Mouse (Mus musculus): Measurements from ENCODE around the gene Ipo8. TPM values are rescaled to one million over a fixed set of nuclear protein-coding genes. Genes with fewer than 3 reads are reported as not detected.

Ipo8 gene
- 10 to 100 TPM; 28.3 to 30.1 TPM for total RNA-seq (2021)

- DNase-seq (ENCODE audit: extremely low spot score in 1 of 2, low spot score in 2 of 2), result peak; percentile 94
- intact Hi-C loops (cut with DNase I), result no loop called here
Measured at GRCm38 (mm10) chr6:148830748-148831727, at the start of gene Ipo8. TSS of gene Ipo8 (minus strand) at chr6:148831467.

GRCm38 (mm10) chr6:148873911-148874310 lies 42.6 kb upstream of the Ipo8 start:
- intact Hi-C loops (cut with DNase I), result no loop called here
- DNase-seq (ENCODE audit: extremely low spot score in 1 of 2, low spot score in 2 of 2), result no peak

GRCm38 (mm10) chr6:148845629-148846028 lies 14.4 kb upstream of the Ipo8 start:
- DNase-seq (ENCODE audit: extremely low spot score in 1 of 2, low spot score in 2 of 2), result no peak
- intact Hi-C loops (cut with DNase I), result no loop called here

- intact Hi-C loops (cut with DNase I), result no loop called here
- no peak for DNase-seq (ENCODE audit: extremely low spot score in 1 of 2, low spot score in 2 of 2)
Measured at GRCm38 (mm10) chr6:148841760-148842159, 10.5 kb upstream of the Ipo8 start.

GRCm38 (mm10) chr6:148838460-148838859 lies 7.2 kb upstream of the Ipo8 start:
- no peak for DNase-seq (ENCODE audit: extremely low spot score in 1 of 2, low spot score in 2 of 2)
- intact Hi-C loops (cut with DNase I), result no loop called here

GRCm38 (mm10) chr6:148831728-148832121 lies 458 bp upstream of the Ipo8 start:
- intact Hi-C loops (cut with DNase I), result no loop called here
- DNase-seq (ENCODE audit: extremely low spot score in 1 of 2, low spot score in 2 of 2), result no peak

GRCm38 (mm10) chr6:148830355-148830747 lies 916 bp downstream of the Ipo8 start:
- DNase-seq (ENCODE audit: extremely low spot score in 1 of 2, low spot score in 2 of 2), result no peak
- intact Hi-C loops (cut with DNase I), result no loop called here

GRCm38 (mm10) chr6:148826119-148826518 lies 5.1 kb downstream of the Ipo8 start:
- intact Hi-C loops (cut with DNase I), result no loop called here
- no peak for DNase-seq (ENCODE audit: extremely low spot score in 1 of 2, low spot score in 2 of 2)

GRCm38 (mm10) chr6:148818624-148819343 lies 12.5 kb downstream of the Ipo8 start:
- intact Hi-C loops (cut with DNase I), result loop anchor here (10.0 kb wide), 1 partner anchor 186 kb away; no protein-coding TSS in a partner anchor
- DNase-seq (ENCODE audit: extremely low spot score in 1 of 2, low spot score in 2 of 2), result no peak

GRCm38 (mm10) chr6:148816751-148817150 lies 14.5 kb downstream of the Ipo8 start:
- intact Hi-C loops (cut with DNase I), result loop anchor here (10.0 kb wide), 1 partner anchor 188 kb away; no protein-coding TSS in a partner anchor
- DNase-seq (ENCODE audit: extremely low spot score in 1 of 2, low spot score in 2 of 2), result no peak

- no peak for DNase-seq (ENCODE audit: extremely low spot score in 1 of 2, low spot score in 2 of 2)
- intact Hi-C loops (cut with DNase I), result loop anchor here (10.0 kb wide), 1 partner anchor 194 kb away; no protein-coding TSS in a partner anchor
Measured at GRCm38 (mm10) chr6:148811117-148811516, 20.1 kb downstream of the Ipo8 start.

GRCm38 (mm10) chr6:148799773-148800172 lies 31.5 kb downstream of the Ipo8 start:
- intact Hi-C loops (cut with DNase I), result no loop called here

GRCm38 (mm10) chr6:148795145-148795544 lies 36.1 kb downstream of the Ipo8 start:
- DNase-seq (ENCODE audit: extremely low spot score in 1 of 2, low spot score in 2 of 2), result peak in 1 of 2 experiments; percentile 7
- intact Hi-C loops (cut with DNase I), result no loop called here

More at GRCm38 (mm10) chr6:148799773-148800172, 31.5 kb downstream of the Ipo8 start:
- DNase-seq (ENCODE audit: extremely low spot score in 1 of 2, low spot score in 2 of 2), result no peak

- intact Hi-C loops (cut with DNase I), result no loop called here
- no peak for DNase-seq (ENCODE audit: extremely low spot score in 1 of 2, low spot score in 2 of 2)
Measured at GRCm38 (mm10) chr6:148789010-148789673, 42.1 kb downstream of the Ipo8 start.

- intact Hi-C loops (cut with DNase I), result no loop called here
- no peak for DNase-seq (ENCODE audit: extremely low spot score in 1 of 2, low spot score in 2 of 2)
Measured at GRCm38 (mm10) chr6:148786186-148786585, 45.1 kb downstream of the Ipo8 start.

- intact Hi-C loops (cut with DNase I), result no loop called here
- no peak for DNase-seq (ENCODE audit: extremely low spot score in 1 of 2, low spot score in 2 of 2)
Measured at GRCm38 (mm10) chr6:148784418-148784817, 46.8 kb downstream of the Ipo8 start.

- intact Hi-C loops (cut with DNase I), result no loop called here
- DNase-seq (ENCODE audit: extremely low spot score in 1 of 2, low spot score in 2 of 2), result no peak
Measured at GRCm38 (mm10) chr6:148776236-148776635, 55.0 kb downstream of the Ipo8 start.

- intact Hi-C loops (cut with DNase I), result no loop called here
- no peak for DNase-seq (ENCODE audit: extremely low spot score in 1 of 2, low spot score in 2 of 2)
Measured at GRCm38 (mm10) chr6:148771423-148771822, 59.8 kb downstream of the Ipo8 start.

- intact Hi-C loops (cut with DNase I), result no loop called here
- no peak for DNase-seq (ENCODE audit: extremely low spot score in 1 of 2, low spot score in 2 of 2)
Measured at GRCm38 (mm10) chr6:148768419-148768818, 62.8 kb downstream of the Ipo8 start.

All from left cerebral cortex, postnatal 10 days (tissue).